Mouse (Mus musculus): ENCODE measurements around the gene Gfra1. TPM values are rescaled to one million over a fixed set of nuclear protein-coding genes. Genes with fewer than 3 reads are reported as not detected.

Gfra1 gene
- polyA plus RNA-seq, 1 experiment: 44.8 TPM

GRCm38 (mm10) chr19:58441246-58441645 lies 14.5 kb downstream of the Gfra1 start:
- no peak for DNase-seq (ENCODE audit: low read depth)
- TF ChIP-seq CTCF (IDR thresholded peaks at IDR 0.05; ENCODE audit: borderline replicate concordance, extremely low read depth, insufficient read depth, insufficient read length) (no peak), POLR2A (IDR thresholded peaks at IDR 0.05; ENCODE audit: borderline replicate concordance, extremely low read depth, insufficient read depth, insufficient read length, poor library complexity, severe bottlenecking) (no peak)

GRCm38 (mm10) chr19:58438762-58439161 lies 16.9 kb downstream of the Gfra1 start:
- TF ChIP-seq CTCF (IDR thresholded peaks at IDR 0.05; ENCODE audit: borderline replicate concordance, extremely low read depth, insufficient read depth, insufficient read length) (no peak), POLR2A (IDR thresholded peaks at IDR 0.05; ENCODE audit: borderline replicate concordance, extremely low read depth, insufficient read depth, insufficient read length, poor library complexity, severe bottlenecking) (no peak)
- DNase-seq (ENCODE audit: low read depth): no peak

GRCm38 (mm10) chr19:58437441-58438071 lies 18.2 kb downstream of the Gfra1 start:
- peak; percentile 40 for DNase-seq (ENCODE audit: low read depth)
- TF ChIP-seq POLR2A (IDR thresholded peaks at IDR 0.05; ENCODE audit: borderline replicate concordance, extremely low read depth, insufficient read depth, insufficient read length, poor library complexity, severe bottlenecking) (no peak), CTCF (IDR thresholded peaks at IDR 0.05; ENCODE audit: borderline replicate concordance, extremely low read depth, insufficient read depth, insufficient read length) (no peak)

GRCm38 (mm10) chr19:58436874-58437273 lies 18.8 kb downstream of the Gfra1 start:
- DNase-seq (ENCODE audit: low read depth): no peak
- TF ChIP-seq POLR2A (IDR thresholded peaks at IDR 0.05; ENCODE audit: borderline replicate concordance, extremely low read depth, insufficient read depth, insufficient read length, poor library complexity, severe bottlenecking) (no peak), CTCF (IDR thresholded peaks at IDR 0.05; ENCODE audit: borderline replicate concordance, extremely low read depth, insufficient read depth, insufficient read length) (no peak)

GRCm38 (mm10) chr19:58435877-58436276 lies 19.8 kb downstream of the Gfra1 start:
- TF ChIP-seq CTCF (IDR thresholded peaks at IDR 0.05; ENCODE audit: borderline replicate concordance, extremely low read depth, insufficient read depth, insufficient read length): no peak
- TF ChIP-seq POLR2A (IDR thresholded peaks at IDR 0.05; ENCODE audit: borderline replicate concordance, extremely low read depth, insufficient read depth, insufficient read length, poor library complexity, severe bottlenecking): no peak
- DNase-seq (ENCODE audit: low read depth): no peak

GRCm38 (mm10) chr19:58432840-58433239 lies 22.9 kb downstream of the Gfra1 start:
- no peak for TF ChIP-seq POLR2A (IDR thresholded peaks at IDR 0.05; ENCODE audit: borderline replicate concordance, extremely low read depth, insufficient read depth, insufficient read length, poor library complexity, severe bottlenecking)
- TF ChIP-seq CTCF (IDR thresholded peaks at IDR 0.05; ENCODE audit: borderline replicate concordance, extremely low read depth, insufficient read depth, insufficient read length): no peak

GRCm38 (mm10) chr19:58428546-58428945 lies 27.2 kb downstream of the Gfra1 start:
- no peak for DNase-seq (ENCODE audit: low read depth)
- TF ChIP-seq CTCF (IDR thresholded peaks at IDR 0.05; ENCODE audit: borderline replicate concordance, extremely low read depth, insufficient read depth, insufficient read length) (no peak), POLR2A (IDR thresholded peaks at IDR 0.05; ENCODE audit: borderline replicate concordance, extremely low read depth, insufficient read depth, insufficient read length, poor library complexity, severe bottlenecking) (no peak)

More at GRCm38 (mm10) chr19:58432840-58433239, 22.9 kb downstream of the Gfra1 start:
- DNase-seq (ENCODE audit: low read depth): no peak

GRCm38 (mm10) chr19:58427348-58427747 lies 28.4 kb downstream of the Gfra1 start:
- DNase-seq (ENCODE audit: low read depth): no peak
- TF ChIP-seq POLR2A (IDR thresholded peaks at IDR 0.05; ENCODE audit: borderline replicate concordance, extremely low read depth, insufficient read depth, insufficient read length, poor library complexity, severe bottlenecking) (no peak), CTCF (IDR thresholded peaks at IDR 0.05; ENCODE audit: borderline replicate concordance, extremely low read depth, insufficient read depth, insufficient read length) (no peak)

- no peak for DNase-seq (ENCODE audit: low read depth)
- TF ChIP-seq POLR2A (IDR thresholded peaks at IDR 0.05; ENCODE audit: borderline replicate concordance, extremely low read depth, insufficient read depth, insufficient read length, poor library complexity, severe bottlenecking): no peak
Observed at GRCm38 (mm10) chr19:58424928-58425327, 30.8 kb downstream of the Gfra1 start.

GRCm38 (mm10) chr19:58424179-58424578 lies 31.5 kb downstream of the Gfra1 start:
- TF ChIP-seq CTCF (IDR thresholded peaks at IDR 0.05; ENCODE audit: borderline replicate concordance, extremely low read depth, insufficient read depth, insufficient read length) (no peak), POLR2A (IDR thresholded peaks at IDR 0.05; ENCODE audit: borderline replicate concordance, extremely low read depth, insufficient read depth, insufficient read length, poor library complexity, severe bottlenecking) (no peak)
- DNase-seq (ENCODE audit: low read depth): no peak

GRCm38 (mm10) chr19:58422916-58423493 lies 32.7 kb downstream of the Gfra1 start:
- TF ChIP-seq CTCF (IDR thresholded peaks at IDR 0.05; ENCODE audit: borderline replicate concordance, extremely low read depth, insufficient read depth, insufficient read length) (no peak), POLR2A (IDR thresholded peaks at IDR 0.05; ENCODE audit: borderline replicate concordance, extremely low read depth, insufficient read depth, insufficient read length, poor library complexity, severe bottlenecking) (no peak)
- peak; percentile 14 for DNase-seq (ENCODE audit: low read depth)

GRCm38 (mm10) chr19:58419685-58420084 lies 36.0 kb downstream of the Gfra1 start:
- TF ChIP-seq POLR2A (IDR thresholded peaks at IDR 0.05; ENCODE audit: borderline replicate concordance, extremely low read depth, insufficient read depth, insufficient read length, poor library complexity, severe bottlenecking) (no peak), CTCF (IDR thresholded peaks at IDR 0.05; ENCODE audit: borderline replicate concordance, extremely low read depth, insufficient read depth, insufficient read length) (no peak)
- DNase-seq (ENCODE audit: low read depth): peak; percentile 31

Data from brain, embryonic 14.5 days (tissue).